Mouse (Mus musculus) MEL (cell line): ENCODE results near the gene Magi2. TPM values are rescaled to one million over a fixed set of nuclear protein-coding genes. Genes with fewer than 3 reads are reported as not detected.

Experiments used
- DNase-seq: peaks from one replicate; pipeline ENCODE4 v3.0.0; 2011; ENCODE audit warnings: low read depth, low spot score
- H3K27ac ChIP-seq: 2 replicates; pipeline ENCODE4 v1.5.1; 2012; ENCODE audit warnings: low read depth, mild to moderate bottlenecking, control low read depth, low read length, moderate library complexity; ENCODE audit not compliant: control insufficient read depth
- H3K27me3 ChIP-seq, 2 experiments: fragments of 150-350 bp in 1 of 2; sonication (generic) in 1 of 2; 2 replicates each; pipeline ENCODE4 v1.6.1; 2012; ENCODE audit warnings: low read length in 2 of 2, mild to moderate bottlenecking in 2 of 2, improper control_type of control experiment in 1 of 2, moderate library complexity in 1 of 2; ENCODE audit not compliant: insufficient read depth in 2 of 2, control insufficient read depth in 1 of 2
- H3K36me3 ChIP-seq, 2 experiments: 2 replicates each; pipeline ENCODE4 v1.6.1; 2012 to 2014; ENCODE audit warnings: low read length in 2 of 2, improper control_type of control experiment in 1 of 2, inconsistent platforms in 1 of 2, mild to moderate bottlenecking in 1 of 2; ENCODE audit not compliant: insufficient read depth in 2 of 2, control insufficient read depth in 1 of 2
- H3K4me1 ChIP-seq, 2 experiments: fragments of 150-350 bp in 1 of 2; sonication (generic) in 1 of 2; 2 replicates each; pipeline ENCODE4 v1.6.1; 2012; ENCODE audit warnings: low read length in 2 of 2, improper control_type of control experiment in 1 of 2, mild to moderate bottlenecking in 1 of 2; ENCODE audit not compliant: insufficient read depth in 2 of 2, control insufficient read depth in 1 of 2
- H3K4me3 ChIP-seq, 2 experiments: fragments of 150-350 bp in 1 of 2; sonication (generic) in 1 of 2; 2 replicates each; pipeline ENCODE4 v1.5.1; 2012; ENCODE audit warnings: low read depth in 2 of 2, low read length in 2 of 2, mild to moderate bottlenecking in 2 of 2, moderate library complexity in 2 of 2, control low read depth in 1 of 2, improper control_type of control experiment in 1 of 2; ENCODE audit not compliant: control insufficient read depth in 1 of 2, insufficient read depth in 1 of 2
- H3K79me2 ChIP-seq: 2 replicates; pipeline ENCODE4 v1.6.1; 2012; ENCODE audit warnings: mild to moderate bottlenecking, low read length, moderate library complexity; ENCODE audit not compliant: control insufficient read depth, poor library complexity, insufficient read depth
- H3K9ac ChIP-seq: 2 replicates; pipeline ENCODE4 v1.6.1; 2012; ENCODE audit warnings: low read depth, mild to moderate bottlenecking, control low read depth, low read length, moderate library complexity; ENCODE audit not compliant: control insufficient read depth, poor library complexity, severe bottlenecking
- H3K9me3 ChIP-seq: fragments of 150-350 bp; sonication (generic); replicated peaks from 2 replicates; pipeline ENCODE4 v1.6.1; 2012; ENCODE audit warnings: mild to moderate bottlenecking, low read length, improper control_type of control experiment, moderate library complexity; ENCODE audit not compliant: insufficient read depth
- CHD2 ChIP-seq: IDR thresholded peaks from 2 replicates; pipeline ENCODE4 v1.6.1; 2011; ENCODE audit warnings: low read length, improper control_type of control experiment
- CTCF ChIP-seq, 3 experiments: IDR thresholded peaks in 2 of 3; conservative IDR thresholded peaks in 1 of 3; 2 replicates each; pipeline ENCODE4 v1.5.1; 2011 to 2012; ENCODE audit warnings: low read length in 3 of 3, low read depth in 2 of 3, mild to moderate bottlenecking in 2 of 3, improper control_type of control experiment in 1 of 3, inconsistent platforms in 1 of 3, mixed read lengths in 1 of 3, moderate library complexity in 1 of 3; ENCODE audit not compliant: control insufficient read depth in 1 of 3, insufficient read depth in 1 of 3, poor library complexity in 1 of 3, severe bottlenecking in 1 of 3
- ELF1 ChIP-seq: IDR thresholded peaks from 2 replicates; pipeline ENCODE4 v1.6.1; 2014; ENCODE audit warnings: low read depth, mild to moderate bottlenecking, inconsistent platforms, low read length, improper control_type of control experiment, moderate library complexity
- ETS1 ChIP-seq: IDR thresholded peaks from 2 replicates; pipeline ENCODE4 v1.6.1; 2012; ENCODE audit warnings: low read depth, mild to moderate bottlenecking, inconsistent platforms, low read length, improper control_type of control experiment, moderate library complexity
- GABPA ChIP-seq: IDR thresholded peaks from 2 replicates; pipeline ENCODE4 v1.6.1; 2012; ENCODE audit warnings: low read depth, mild to moderate bottlenecking, inconsistent platforms, low read length, improper control_type of control experiment, moderate library complexity
- GATA1 ChIP-seq: IDR thresholded peaks from 2 replicates; pipeline ENCODE4 v1.6.1; 2011; ENCODE audit warnings: low read depth, low read length, improper control_type of control experiment
- JUND ChIP-seq: IDR thresholded peaks from 2 replicates; pipeline ENCODE4 v1.6.1; 2011; ENCODE audit warnings: low read depth, mild to moderate bottlenecking, improper control_type of control experiment, low read length
- KAT2A ChIP-seq: conservative IDR thresholded peaks from 2 replicates; pipeline ENCODE4 v1.6.1; 2012; ENCODE audit warnings: low read depth, low read length, improper control_type of control experiment, inconsistent platforms
- MAZ ChIP-seq: IDR thresholded peaks from 2 replicates; pipeline ENCODE4 v1.6.1; 2012; ENCODE audit warnings: low read depth, mild to moderate bottlenecking, inconsistent platforms, low read length, improper control_type of control experiment
- MEF2A ChIP-seq: IDR thresholded peaks from 2 replicates; pipeline ENCODE4 v1.6.1; 2014; ENCODE audit warnings: low read depth, mild to moderate bottlenecking, inconsistent platforms, low read length, improper control_type of control experiment; ENCODE audit not compliant: poor library complexity, insufficient replicate concordance, severe bottlenecking; ENCODE audit errors: extremely low read depth
- MYC ChIP-seq: IDR thresholded peaks from 2 replicates; pipeline ENCODE4 v1.6.1; 2011; ENCODE audit warnings: low read depth, mild to moderate bottlenecking, low read length, improper control_type of control experiment, moderate library complexity
- NRF1 ChIP-seq: IDR thresholded peaks from 2 replicates; pipeline ENCODE4 v1.6.1; 2014; ENCODE audit warnings: low read depth, mild to moderate bottlenecking, inconsistent platforms, low read length, improper control_type of control experiment, moderate library complexity; ENCODE audit not compliant: poor library complexity, insufficient read depth, severe bottlenecking
- RAD21 ChIP-seq: IDR thresholded peaks from 2 replicates; pipeline ENCODE4 v1.6.1; 2011; ENCODE audit warnings: mild to moderate bottlenecking, low read depth, low read length, improper control_type of control experiment
- SIN3A ChIP-seq: IDR thresholded peaks from 2 replicates; pipeline ENCODE4 v1.6.1; 2012; ENCODE audit warnings: low read length, improper control_type of control experiment, inconsistent platforms
- TAL1 ChIP-seq: IDR thresholded peaks from 2 replicates; pipeline ENCODE4 v1.6.1; 2012; ENCODE audit warnings: mild to moderate bottlenecking, inconsistent platforms, low read length, moderate library complexity, mixed read lengths
- TBP ChIP-seq: IDR thresholded peaks from 2 replicates; pipeline ENCODE4 v1.8.0; 2011; ENCODE audit warnings: low read depth, low read length, improper control_type of control experiment
- TCF12 ChIP-seq: IDR thresholded peaks from 2 replicates; pipeline ENCODE4 v1.6.1; 2014; ENCODE audit warnings: low read depth, mild to moderate bottlenecking, inconsistent platforms, low read length, improper control_type of control experiment, moderate library complexity
- ZKSCAN1 ChIP-seq: IDR thresholded peaks from 2 replicates; pipeline ENCODE4 v1.6.1; 2012; ENCODE audit warnings: low read depth, mild to moderate bottlenecking, inconsistent platforms, low read length, improper control_type of control experiment, moderate library complexity
- ZMIZ1 ChIP-seq: IDR thresholded peaks from 2 replicates; pipeline ENCODE4 v1.6.1; 2012; ENCODE audit warnings: low read depth, mild to moderate bottlenecking, inconsistent platforms, low read length, improper control_type of control experiment, moderate library complexity
- ZNF384 ChIP-seq: IDR thresholded peaks from 2 replicates; pipeline ENCODE4 v1.6.1; 2012; ENCODE audit warnings: low read depth, mild to moderate bottlenecking, inconsistent platforms, low read length, improper control_type of control experiment
- polyA plus RNA-seq, 2 experiments: library from polyadenylated mRNA; stranded (reverse) in 1 of 2; unstranded in 1 of 2; fragments of >175 nt in 1 of 2; fragments of >200 nt in 1 of 2; gene quantifications; 2 replicates each; pipeline versions ENCODE4 v1.2.1 to v1.2.4; 2012; ENCODE audit warnings: low replicate concordance in 2 of 2, low read depth in 1 of 2; ENCODE audit not compliant: insufficient read length in 2 of 2, insufficient read depth in 1 of 2, missing spikeins in 1 of 2
- total RNA-seq: library from RNA; depleted of rRNA; stranded (reverse); fragments of 300-350 nt; gene quantifications from 2 replicates; pipeline ENCODE4 v1.2.3, GENCODE M21; 2012

Magi2 gene
- total and polyA plus RNA-seq, 3 experiments = 0.46 to 0.47 TPM; not detected in 1

GRCm38 (mm10) chr5:19862854-19863253, 636.0 kb downstream of the Magi2 start:
- Histone ChIP-seq H3K36me3 (no peaks in the 10 kb centered on the region), H3K27ac (no peak overlapping the region), H3K79me2 (no peaks in the 10 kb centered on the region), H3K9ac (no peak overlapping the region), H3K4me3 (no peak overlapping the region), H3K27me3 (no peaks in the 10 kb centered on the region), H3K9me3 (no peaks in the 10 kb centered on the region), H3K4me1 (no peaks in the 10 kb centered on the region)
- no peak for TF ChIP-seq ZMIZ1
- TF ChIP-seq TCF12 = no peak
- no peak for TF ChIP-seq MEF2A
- TF ChIP-seq ZNF384 = no peak
- no peak for TF ChIP-seq MAZ
- no peak for TF ChIP-seq ZKSCAN1
- TF ChIP-seq KAT2A = no peak
- no peak for TF ChIP-seq CHD2
- no peak for DNase-seq

GRCm38 (mm10) chr5:19870406-19870805, 643.6 kb downstream of the Magi2 start:
- TF ChIP-seq ZNF384 (no peak), ETS1 (no peak), TBP (no peak), CTCF (IDR thresholded peaks at IDR 0.05 in 2 of 3, conservative IDR thresholded peaks at IDR 0.05 in 1 of 3; ENCODE audit: control insufficient read depth in 1 of 3, insufficient read depth in 1 of 3, low read depth in 2 of 3, low read length in 3 of 3, poor library complexity in 1 of 3, severe bottlenecking in 1 of 3) (no peak), RAD21 (no peak), MEF2A (no peak), JUND (no peak), NRF1 (no peak), MAZ (no peak), MYC (no peak), TAL1 (no peak)
- Histone ChIP-seq H3K4me1 (no peaks in the 10 kb centered on the region), H3K27ac (no peak overlapping the region), H3K27me3 (no peaks in the 10 kb centered on the region), H3K9me3 (no peaks in the 10 kb centered on the region), H3K9ac (no peak overlapping the region), H3K4me3 (no peak overlapping the region), H3K36me3 (no peaks in the 10 kb centered on the region), H3K79me2 (no peaks in the 10 kb centered on the region)
- no peak for DNase-seq

GRCm38 (mm10) chr5:19891693-19892092, 664.9 kb downstream of the Magi2 start:
- TF ChIP-seq SIN3A (no peak), GATA1 (no peak), TCF12 (no peak), JUND (no peak), ELF1 (no peak), GABPA (no peak)
- peak; percentile 40 for DNase-seq
- H3K4me3 ChIP-seq = no peak overlapping the region

More at GRCm38 (mm10) chr5:19891693-19892092, 664.9 kb downstream of the Magi2 start:
- H3K27ac ChIP-seq = no peak overlapping the region
- H3K4me1 ChIP-seq = no peaks in the 10 kb centered on the region
- no peaks in the 10 kb centered on the region for H3K79me2 ChIP-seq
- H3K9me3 ChIP-seq = no peaks in the 10 kb centered on the region
- no peaks in the 10 kb centered on the region for H3K27me3 ChIP-seq
- no peaks in the 10 kb centered on the region for H3K36me3 ChIP-seq
- no peak overlapping the region for H3K9ac ChIP-seq
